Mouse (Mus musculus): ENCODE results near the gene Pgm3. TPM values are rescaled to one million over a fixed set of nuclear protein-coding genes. Genes with fewer than 3 reads are reported as not detected.

The Pgm3 gene
- polyA plus RNA-seq, 1 experiment from 2014 or later: 39.4 TPM

DNA sequence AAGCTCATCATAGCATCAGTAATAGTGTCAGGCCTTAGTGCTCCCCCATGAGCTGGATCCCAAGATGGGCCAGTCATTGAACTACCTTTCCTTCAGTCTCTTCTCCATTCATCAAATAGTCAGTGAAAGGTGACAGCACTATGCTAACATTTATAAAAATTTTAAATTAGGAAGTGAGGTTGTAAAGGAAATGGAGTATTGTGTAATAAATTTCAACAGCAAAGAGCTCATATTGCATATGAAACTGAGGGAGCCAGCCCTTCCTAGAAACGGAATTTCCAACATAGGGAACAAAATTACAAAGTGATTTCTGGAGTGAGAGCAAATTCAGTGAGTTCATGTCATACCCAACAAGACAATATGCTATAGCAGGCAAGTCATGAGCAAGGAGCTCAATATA is 27.1 kb downstream of the Pgm3 start:
- no peak for DNase-seq (ENCODE audit: low spot score)
- no peaks in the 10 kb centered on the region; the same call in none of the 2 replicates for H3K36me3 ChIP-seq (ENCODE audit: control insufficient read depth, insufficient read depth, low read length)

DNA sequence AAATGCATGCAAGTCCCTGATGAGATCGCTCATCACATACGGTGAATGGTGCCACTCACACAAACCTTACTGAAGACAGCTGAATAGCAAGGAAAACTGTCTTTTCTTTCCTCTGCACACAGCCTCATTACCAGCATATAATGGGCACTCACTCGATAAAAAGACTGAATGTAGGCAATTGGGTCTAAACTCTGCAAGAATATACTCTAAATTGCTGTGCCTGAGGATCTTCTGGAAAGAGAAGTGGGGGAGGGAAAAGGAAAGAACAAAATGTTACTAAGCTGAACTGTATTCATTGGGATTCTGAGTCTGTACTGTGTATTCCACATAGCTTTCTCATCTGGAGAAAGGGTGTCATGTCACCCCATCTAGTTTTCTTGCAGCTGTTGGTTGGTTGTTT is 28.2 kb downstream of the Pgm3 start:
- Histone ChIP-seq H3K9me3 (ENCODE audit: control insufficient read depth, low read length) (no peaks in the 10 kb centered on the region), H3K27me3 (ENCODE audit: control insufficient read depth, insufficient read depth, low read length) (no peaks in the 10 kb centered on the region), H3K4me1 (ENCODE audit: control insufficient read depth, insufficient read depth, low read length) (no peaks in the 10 kb centered on the region), H3K9ac (ENCODE audit: low read length) (no peak overlapping the region), H3K36me3 (ENCODE audit: control insufficient read depth, insufficient read depth, low read length) (no peaks in the 10 kb centered on the region; the same call in none of the 2 replicates), H3K27ac (ENCODE audit: low read depth, low read length) (no peak overlapping the region), H3K4me3 (ENCODE audit: low read depth, low read length) (no peak overlapping the region), H3K4me2 (ENCODE audit: low read depth) (no peak overlapping the region)
- WGBS: 90% methylated on average over 3 of the region's 3 CpGs
- ATAC-seq (ENCODE audit: insufficient read depth, low FRiP score, low TSS enrichment) (no peak), DNase-seq (ENCODE audit: low spot score) (no peak)

More for the DNA sequence above, 27.1 kb downstream of the Pgm3 start:
- ATAC-seq (ENCODE audit: insufficient read depth, low FRiP score, low TSS enrichment): no peak
- H3K9ac ChIP-seq (ENCODE audit: low read length): no peak overlapping the region
- no peaks in the 10 kb centered on the region for H3K27me3 ChIP-seq (ENCODE audit: control insufficient read depth, insufficient read depth, low read length)
- H3K27ac ChIP-seq (ENCODE audit: low read depth, low read length): no peak overlapping the region
- no peaks in the 10 kb centered on the region for H3K4me1 ChIP-seq (ENCODE audit: control insufficient read depth, insufficient read depth, low read length)
- H3K4me3 ChIP-seq (ENCODE audit: low read depth, low read length): no peak overlapping the region
- H3K9me3 ChIP-seq (ENCODE audit: control insufficient read depth, low read length): no peaks in the 10 kb centered on the region
- WGBS: 82% methylated on average over 1 of the region's 1 CpGs
- H3K4me2 ChIP-seq (ENCODE audit: low read depth): no peak overlapping the region

DNA sequence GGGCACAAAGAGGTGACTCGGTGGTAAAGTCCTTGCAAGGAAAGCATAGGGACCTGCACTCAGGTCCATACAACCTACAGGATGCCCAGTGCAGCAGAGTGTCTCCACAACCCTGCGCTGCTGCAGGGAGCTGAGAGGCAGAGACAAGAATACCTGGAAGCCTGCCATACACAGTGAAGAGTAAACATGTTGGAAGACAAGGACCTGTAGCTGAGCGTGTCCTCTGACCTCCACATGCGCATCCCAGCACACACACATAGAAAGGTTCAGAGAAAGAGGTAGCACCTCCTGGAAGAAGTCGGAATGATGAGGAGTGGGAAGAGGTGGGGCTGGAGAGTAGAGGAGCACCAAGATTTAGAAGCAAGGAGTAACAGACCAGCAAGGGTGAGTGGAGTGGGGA is 37.6 kb downstream of the Pgm3 start:
- no peak for ATAC-seq (ENCODE audit: insufficient read depth, low FRiP score, low TSS enrichment)
- WGBS: 91% methylated on average over 5 of the region's 5 CpGs
- no peak overlapping the region for H3K9ac ChIP-seq (ENCODE audit: low read length)

GRCm38 (mm10) chr9:86525600-86525999 is 46.0 kb downstream of the Pgm3 start:
- Histone ChIP-seq H3K27me3 (ENCODE audit: control insufficient read depth, insufficient read depth, low read length) (no peaks in the 10 kb centered on the region), H3K9ac (ENCODE audit: low read length) (no peak overlapping the region), H3K4me1 (ENCODE audit: control insufficient read depth, insufficient read depth, low read length) (no peaks in the 10 kb centered on the region), H3K27ac (ENCODE audit: low read depth, low read length) (no peak overlapping the region), H3K36me3 (ENCODE audit: control insufficient read depth, insufficient read depth, low read length) (no peaks in the 10 kb centered on the region), H3K9me3 (ENCODE audit: control insufficient read depth, low read length) (no peaks in the 10 kb centered on the region), H3K4me3 (ENCODE audit: low read depth, low read length) (no peak overlapping the region), H3K4me2 (ENCODE audit: low read depth) (no peak overlapping the region)
- WGBS: 62% methylated on average over 2 of the region's 2 CpGs
- ATAC-seq (ENCODE audit: insufficient read depth, low FRiP score, low TSS enrichment) (no peak), DNase-seq (ENCODE audit: low spot score) (no peak)

More for the DNA sequence above, 37.6 kb downstream of the Pgm3 start:
- Histone ChIP-seq H3K4me1 (ENCODE audit: control insufficient read depth, insufficient read depth, low read length) (no peaks in the 10 kb centered on the region), H3K9me3 (ENCODE audit: control insufficient read depth, low read length) (no peaks in the 10 kb centered on the region), H3K36me3 (ENCODE audit: control insufficient read depth, insufficient read depth, low read length) (no peaks in the 10 kb centered on the region), H3K27ac (ENCODE audit: low read depth, low read length) (no peak overlapping the region), H3K27me3 (ENCODE audit: control insufficient read depth, insufficient read depth, low read length) (no peaks in the 10 kb centered on the region), H3K4me2 (ENCODE audit: low read depth) (no peak overlapping the region), H3K4me3 (ENCODE audit: low read depth, low read length) (no peak overlapping the region)
- DNase-seq (ENCODE audit: low spot score): no peak

DNA sequence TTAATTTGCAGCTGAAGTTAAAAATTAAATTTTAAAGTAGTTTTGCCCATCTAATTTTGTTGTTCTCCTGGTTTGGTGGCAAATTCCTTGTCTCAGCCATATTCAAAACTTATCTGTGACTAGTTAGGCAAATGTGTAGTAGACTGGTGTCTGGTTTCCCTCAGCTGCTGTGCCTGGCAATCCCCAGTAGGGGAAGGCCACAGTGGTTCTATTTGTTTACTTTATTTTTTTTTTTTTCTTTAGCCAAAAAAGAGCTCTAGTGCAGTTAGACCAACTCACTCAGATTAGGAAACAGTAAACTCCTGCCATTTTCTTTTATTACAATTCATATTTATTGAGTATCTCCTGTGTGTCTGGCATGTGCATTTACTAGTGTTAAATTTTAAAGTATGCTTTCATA is 49.3 kb downstream of the Pgm3 start:
- Histone ChIP-seq H3K9ac (ENCODE audit: low read length) (no peak overlapping the region), H3K4me3 (ENCODE audit: low read depth, low read length) (no peak overlapping the region), H3K27me3 (ENCODE audit: control insufficient read depth, insufficient read depth, low read length) (no peaks in the 10 kb centered on the region), H3K9me3 (ENCODE audit: control insufficient read depth, low read length) (no peaks in the 10 kb centered on the region), H3K36me3 (ENCODE audit: control insufficient read depth, insufficient read depth, low read length) (no peaks in the 10 kb centered on the region), H3K27ac (ENCODE audit: low read depth, low read length) (no peak overlapping the region), H3K4me2 (ENCODE audit: low read depth) (no peak overlapping the region), H3K4me1 (ENCODE audit: control insufficient read depth, insufficient read depth, low read length) (no peaks in the 10 kb centered on the region)
- no peak for DNase-seq (ENCODE audit: low spot score)
- ATAC-seq (ENCODE audit: insufficient read depth, low FRiP score, low TSS enrichment): no peak

- Histone ChIP-seq H3K9me3 (ENCODE audit: control insufficient read depth, low read length) (no peaks in the 10 kb centered on the region), H3K27me3 (ENCODE audit: control insufficient read depth, insufficient read depth, low read length) (no peaks in the 10 kb centered on the region), H3K9ac (ENCODE audit: low read length) (no peak overlapping the region), H3K36me3 (ENCODE audit: control insufficient read depth, insufficient read depth, low read length) (no peaks in the 10 kb centered on the region; the same call in 1 of the 2 replicates), H3K4me2 (ENCODE audit: low read depth) (no peak overlapping the region), H3K27ac (ENCODE audit: low read depth, low read length) (no peak overlapping the region), H3K4me3 (ENCODE audit: low read depth, low read length) (no peak overlapping the region), H3K4me1 (ENCODE audit: control insufficient read depth, insufficient read depth, low read length) (no peaks in the 10 kb centered on the region)
- no peak for DNase-seq (ENCODE audit: low spot score)
- no peak for ATAC-seq (ENCODE audit: insufficient read depth, low FRiP score, low TSS enrichment)
- WGBS: 95% methylated on average over 4 of the region's 4 CpGs
These were observed 56.8 kb downstream of the Pgm3 start for GRCm38 (mm10) chr9:86514798-86515197.

DNA sequence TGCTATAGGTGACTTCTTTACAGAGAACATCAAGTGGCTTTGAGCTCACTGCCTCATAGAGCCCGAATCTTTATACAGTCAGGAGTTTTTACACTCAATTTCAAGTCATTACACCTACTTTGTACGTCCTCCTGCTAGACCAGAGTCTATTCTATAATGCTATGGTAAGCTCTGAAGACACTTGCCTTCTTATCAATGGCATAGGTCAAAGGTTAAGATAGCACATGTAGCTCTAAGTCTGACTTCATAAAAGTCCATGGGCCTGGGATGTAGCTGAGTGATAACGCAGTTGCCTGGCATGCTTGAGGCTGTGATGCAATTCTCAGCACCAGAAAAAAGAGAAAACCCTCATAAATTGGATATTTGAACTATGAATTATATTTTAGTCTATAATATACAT is 57.3 kb downstream of the Pgm3 start:
- 93% methylated on average over 3 of the region's 3 CpGs for WGBS

GRCm38 (mm10) chr9:86513733-86514132 is 57.9 kb downstream of the Pgm3 start:
- Histone ChIP-seq H3K27me3 (ENCODE audit: control insufficient read depth, insufficient read depth, low read length) (no peaks in the 10 kb centered on the region), H3K4me2 (ENCODE audit: low read depth) (no peak overlapping the region), H3K9ac (ENCODE audit: low read length) (no peak overlapping the region), H3K36me3 (ENCODE audit: control insufficient read depth, insufficient read depth, low read length) (no peaks in the 10 kb centered on the region; the same call in 1 of the 2 replicates), H3K27ac (ENCODE audit: low read depth, low read length) (no peak overlapping the region), H3K4me3 (ENCODE audit: low read depth, low read length) (no peak overlapping the region), H3K9me3 (ENCODE audit: control insufficient read depth, low read length) (no peaks in the 10 kb centered on the region), H3K4me1 (ENCODE audit: control insufficient read depth, insufficient read depth, low read length) (no peaks in the 10 kb centered on the region)
- DNase-seq (ENCODE audit: low spot score) (no peak), ATAC-seq (ENCODE audit: insufficient read depth, low FRiP score, low TSS enrichment) (no peak)
- 79% methylated on average over 5 of the region's 5 CpGs for WGBS

More for the DNA sequence above, 57.3 kb downstream of the Pgm3 start:
- no peak for DNase-seq (ENCODE audit: low spot score)
- H3K4me1 ChIP-seq (ENCODE audit: control insufficient read depth, insufficient read depth, low read length): no peaks in the 10 kb centered on the region
- no peak overlapping the region for H3K9ac ChIP-seq (ENCODE audit: low read length)
- ATAC-seq (ENCODE audit: insufficient read depth, low FRiP score, low TSS enrichment): no peak
- H3K27me3 ChIP-seq (ENCODE audit: control insufficient read depth, insufficient read depth, low read length): no peaks in the 10 kb centered on the region
- H3K9me3 ChIP-seq (ENCODE audit: control insufficient read depth, low read length): no peaks in the 10 kb centered on the region
- H3K36me3 ChIP-seq (ENCODE audit: control insufficient read depth, insufficient read depth, low read length): no peaks in the 10 kb centered on the region; the same call in 1 of the 2 replicates
- no peak overlapping the region for H3K4me2 ChIP-seq (ENCODE audit: low read depth)
- no peak overlapping the region for H3K4me3 ChIP-seq (ENCODE audit: low read depth, low read length)
- H3K27ac ChIP-seq (ENCODE audit: low read depth, low read length): no peak overlapping the region

GRCm38 (mm10) chr9:86507437-86507836 is 64.2 kb downstream of the Pgm3 start:
- Histone ChIP-seq H3K27ac (ENCODE audit: low read depth, low read length) (no peak overlapping the region), H3K9ac (ENCODE audit: low read length) (no peak overlapping the region), H3K4me3 (ENCODE audit: low read depth, low read length) (no peak overlapping the region), H3K9me3 (ENCODE audit: control insufficient read depth, low read length) (no peaks in the 10 kb centered on the region), H3K36me3 (ENCODE audit: control insufficient read depth, insufficient read depth, low read length) (no peaks in the 10 kb centered on the region), H3K27me3 (ENCODE audit: control insufficient read depth, insufficient read depth, low read length) (no peaks in the 10 kb centered on the region), H3K4me2 (ENCODE audit: low read depth) (no peak overlapping the region), H3K4me1 (ENCODE audit: control insufficient read depth, insufficient read depth, low read length) (no peaks in the 10 kb centered on the region)
- WGBS: 89% methylated on average over 4 of the region's 4 CpGs
- ATAC-seq (ENCODE audit: insufficient read depth, low FRiP score, low TSS enrichment): no peak
- no peak for DNase-seq (ENCODE audit: low spot score)
